Mouse (Mus musculus) bone marrow, adult 2 months (tissue): ENCODE data around the gene C130074G19Rik.

Experiments
- CTCF ChIP-seq: fragments of 200-500 bp; IDR thresholded peaks from 2 replicates; pipeline ENCODE4 v1.5.1; 2011; ENCODE audit warnings: low read length, control low read depth; ENCODE audit not compliant: control insufficient read depth, insufficient read depth
- POLR2A ChIP-seq: fragments of 200-500 bp; IDR thresholded peaks from 2 replicates; pipeline ENCODE4 v1.6.1; 2011; ENCODE audit warnings: low read depth, mild to moderate bottlenecking, control low read depth, low read length, borderline replicate concordance; ENCODE audit not compliant: control insufficient read depth

DNA sequence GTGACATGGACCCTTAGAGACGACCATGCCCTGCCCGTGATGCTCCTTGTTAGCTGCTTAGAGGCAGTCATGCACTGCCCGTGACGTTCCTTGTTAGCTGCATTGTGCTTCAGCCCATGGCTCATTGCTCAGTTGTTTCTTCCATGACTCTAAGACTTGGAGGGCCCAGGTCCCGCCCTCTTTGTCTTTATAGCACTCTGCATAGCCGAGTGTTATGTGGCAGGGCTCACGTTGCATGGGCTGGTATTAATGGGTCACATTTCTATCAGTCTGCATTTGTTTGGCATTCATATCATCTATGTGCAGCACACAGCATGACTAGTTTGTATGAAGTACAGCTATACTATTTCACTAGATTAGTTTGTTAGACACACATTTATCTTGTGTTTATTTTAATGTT is 20.7 kb upstream of the C130074G19Rik start:
- TF ChIP-seq CTCF = no peak
- no peak for TF ChIP-seq POLR2A
